Mouse (Mus musculus) brain, embryonic 14.5 days (tissue): ENCODE measurements around the gene Mbd3.

Experiments
- CTCF ChIP-seq: fragments of 200-500 bp; IDR thresholded peaks from 2 replicates; pipeline ENCODE4 v1.5.1; 2012; ENCODE audit warnings: inconsistent platforms, mild to moderate bottlenecking, moderate library complexity, borderline replicate concordance; ENCODE audit not compliant: insufficient read depth, insufficient read length; ENCODE audit errors: extremely low read depth
- POLR2A ChIP-seq: fragments of 200-500 bp; IDR thresholded peaks from 2 replicates; pipeline ENCODE4 v1.6.1; 2012; ENCODE audit warnings: mild to moderate bottlenecking, inconsistent platforms, borderline replicate concordance; ENCODE audit not compliant: poor library complexity, insufficient read depth, insufficient read length, severe bottlenecking; ENCODE audit errors: extremely low read depth

- TF ChIP-seq CTCF (peak; percentile 99), POLR2A (no peak)
These were observed 46.7 kb upstream of the Mbd3 start for GRCm38 (mm10) chr10:80445898-80446601.
